Mouse (Mus musculus) G1E-ER4 (cell line): ENCODE measurements around the gene Sstr2. TPM values are rescaled to one million over a fixed set of nuclear protein-coding genes. Genes with fewer than 3 reads are reported as not detected.

Source experiments
- GATA1 ChIP-seq: IDR thresholded peaks from one replicate; pipeline ENCODE4 v1.8.0; 2012; ENCODE audit warnings: low read length, inconsistent platforms
- polyA plus RNA-seq: library from polyadenylated mRNA; stranded (reverse); fragments of >175 nt; gene quantifications from 2 replicates; pipeline ENCODE4 v1.2.3, GENCODE M21; 2012

Gene Sstr2
- polyA plus RNA-seq, 1 experiment, result not detected

GRCm38 (mm10) chr11:113664279-113664678 is 45.1 kb downstream of the Sstr2 start:
- no peak for TF ChIP-seq GATA1

GRCm38 (mm10) chr11:113666205-113666604 is 47.1 kb downstream of the Sstr2 start:
- no peak for TF ChIP-seq GATA1

- TF ChIP-seq GATA1, result no peak
These were observed 47.5 kb downstream of the Sstr2 start for GRCm38 (mm10) chr11:113666648-113667047.

- no peak for TF ChIP-seq GATA1
These were observed 48.0 kb downstream of the Sstr2 start for GRCm38 (mm10) chr11:113667122-113667521.

GRCm38 (mm10) chr11:113667704-113668103 is 48.6 kb downstream of the Sstr2 start:
- no peak for TF ChIP-seq GATA1

- TF ChIP-seq GATA1, result no peak
These were observed 49.7 kb downstream of the Sstr2 start for GRCm38 (mm10) chr11:113668857-113669256.

- TF ChIP-seq GATA1, result no peak
These were observed 50.6 kb downstream of the Sstr2 start for GRCm38 (mm10) chr11:113669711-113670110.

GRCm38 (mm10) chr11:113673614-113674013 is 54.5 kb downstream of the Sstr2 start:
- TF ChIP-seq GATA1, result no peak

GRCm38 (mm10) chr11:113674595-113674994 is 55.5 kb downstream of the Sstr2 start:
- no peak for TF ChIP-seq GATA1

Other genes with a start within 250 kb of the Sstr2 start
- gene Cog1, start 29.8 kb downstream of the Sstr2 start, polyA plus RNA-seq, result 40.9 and 45.6 TPM in 2 replicates
- 10.4 and 13.1 TPM in 2 replicates for gene Slc39a11, start 30.7 kb downstream of the Sstr2 start, polyA plus RNA-seq
- gene Fam104a, start 64.8 kb downstream of the Sstr2 start, polyA plus RNA-seq, result 135 and 175 TPM in 2 replicates
- gene D11Wsu47e, start 65.1 kb downstream of the Sstr2 start, polyA plus RNA-seq, result 7.1 and 8.2 TPM in 2 replicates
- gene Cpsf4l, start 90.7 kb downstream of the Sstr2 start, polyA plus RNA-seq, result 0.06 TPM in 1 of 2 replicates, not detected in the other
- 28.8 and 30.2 TPM in 2 replicates for gene Cdc42ep4, start 132.5 kb downstream of the Sstr2 start, polyA plus RNA-seq